Mouse (Mus musculus): Measurements from ENCODE around the gene Shisa4.

The Shisa4 gene

DNA sequence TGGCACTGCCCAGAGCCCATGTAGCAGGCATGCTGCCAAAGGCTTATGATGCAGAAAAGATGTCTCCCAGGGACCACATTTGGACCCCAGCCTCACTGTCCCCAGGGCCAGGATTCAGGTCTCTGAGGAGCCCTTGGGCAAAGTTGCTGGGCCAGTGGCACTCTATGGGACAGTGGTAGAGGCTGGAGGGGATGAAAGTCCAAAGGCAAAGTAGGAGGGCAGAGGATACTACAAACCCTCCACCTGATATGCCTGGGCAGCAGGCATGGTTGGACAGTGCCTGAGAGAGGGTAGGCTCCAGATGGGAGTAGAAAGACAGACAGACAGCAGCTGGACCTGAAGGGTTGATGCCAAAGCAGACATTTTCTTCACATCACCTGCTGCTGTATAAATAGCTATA lies 8.7 kb downstream of the Shisa4 start:
- no peak for DNase-seq (ENCODE audit: low spot score)

DNA sequence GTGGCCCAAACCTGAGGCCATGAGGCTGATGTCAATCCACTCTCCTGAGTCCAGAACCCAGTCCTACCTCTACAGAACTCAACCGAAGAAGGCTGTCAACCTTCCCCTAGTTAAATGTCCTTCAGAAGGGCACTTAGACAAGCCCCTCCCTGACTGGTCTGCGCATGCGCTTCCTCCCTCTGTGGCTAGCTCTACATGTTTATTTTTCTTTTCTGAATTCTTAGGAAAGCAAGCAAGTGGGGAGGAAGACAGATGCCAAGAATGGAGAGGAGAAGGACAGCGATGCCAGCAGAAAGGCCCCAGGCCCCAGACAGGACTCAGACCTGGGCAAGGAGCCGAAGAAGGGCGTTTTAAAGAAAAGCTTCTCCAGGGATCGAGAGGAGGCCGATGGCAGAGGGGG lies 11.6 kb downstream of the Shisa4 start:
- DNase-seq (ENCODE audit: low spot score): no peak

DNA sequence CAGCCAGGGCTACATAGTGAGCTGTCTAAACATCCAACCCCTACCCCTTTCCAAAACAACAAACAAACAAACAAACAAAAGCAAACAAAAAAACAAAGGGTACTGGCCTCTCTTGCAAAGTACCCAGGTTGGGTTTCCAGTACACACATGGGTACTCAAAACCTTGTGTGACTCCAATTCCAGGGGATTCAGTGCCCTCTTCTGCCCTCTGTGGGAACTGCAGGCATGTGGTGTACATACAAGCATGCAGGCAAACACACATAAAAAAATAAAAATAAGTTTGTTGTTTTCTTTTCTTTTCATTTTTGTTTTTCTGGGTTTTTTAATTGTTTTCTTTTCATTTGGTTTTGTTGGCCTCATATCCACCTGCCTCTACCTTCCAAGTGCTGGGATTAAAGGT lies 12.9 kb downstream of the Shisa4 start:
- DNase-seq (ENCODE audit: low spot score): no peak

DNA sequence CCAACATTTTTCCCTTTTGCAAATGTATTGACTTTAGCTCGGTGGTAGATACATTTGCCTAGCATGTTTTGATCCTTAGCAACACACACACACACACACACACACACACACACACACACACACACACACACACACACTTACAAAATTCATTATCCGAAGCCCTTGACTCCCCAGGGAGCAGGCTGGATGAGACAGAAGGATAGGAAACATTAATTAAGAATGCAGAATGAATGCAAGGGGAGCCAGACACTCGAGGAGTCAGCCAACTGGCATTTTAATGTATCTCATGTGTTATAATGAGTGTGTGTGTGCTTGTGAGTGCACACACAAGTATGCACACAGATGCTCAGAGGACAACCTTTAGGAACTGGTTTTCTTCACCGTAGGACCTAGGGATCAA lies 13.5 kb downstream of the Shisa4 start:
- no peak for DNase-seq (ENCODE audit: low spot score)

DNA sequence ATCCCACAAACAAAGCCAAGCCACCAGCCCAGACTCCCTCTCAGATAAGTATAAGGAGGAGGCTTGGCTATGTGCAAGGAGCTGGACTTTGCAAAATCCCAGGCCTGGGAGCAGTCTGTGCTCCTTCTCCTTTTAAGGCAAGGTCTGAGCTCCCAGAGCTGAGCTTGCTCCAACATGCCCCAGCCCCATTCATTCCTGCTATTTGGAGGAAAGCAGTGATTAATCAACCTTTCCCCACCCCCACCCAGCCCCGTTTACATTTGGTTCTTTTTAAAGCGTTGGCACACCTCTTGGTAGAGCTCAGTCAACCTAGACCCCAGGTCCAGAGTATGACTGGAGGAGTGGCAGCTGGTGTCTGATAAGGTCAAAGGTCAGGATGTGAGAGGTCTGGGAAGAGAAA lies 16.0 kb downstream of the Shisa4 start:
- DNase-seq (ENCODE audit: low spot score): no peak

DNA sequence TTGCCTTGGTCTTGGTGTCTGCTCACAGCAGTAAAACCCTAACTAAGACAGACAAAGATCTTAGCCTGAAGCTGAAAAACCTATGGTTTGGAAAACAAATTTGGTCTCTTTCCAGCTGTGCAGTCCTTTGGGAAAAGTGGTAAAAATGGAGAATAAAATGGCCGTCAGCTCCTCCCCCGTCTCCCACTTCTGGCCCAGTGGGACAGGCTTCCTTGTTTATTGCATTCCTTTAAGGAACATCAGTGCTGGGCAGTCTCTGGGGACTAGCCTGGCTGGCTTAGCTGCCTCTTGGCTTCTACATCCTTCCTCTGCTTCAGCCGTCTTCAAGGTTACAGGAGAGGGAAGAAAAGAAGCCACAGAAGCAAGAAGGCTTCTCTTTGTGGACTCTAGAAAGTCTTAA lies 23.1 kb downstream of the Shisa4 start:
- no peak for DNase-seq (ENCODE audit: low spot score)

DNA sequence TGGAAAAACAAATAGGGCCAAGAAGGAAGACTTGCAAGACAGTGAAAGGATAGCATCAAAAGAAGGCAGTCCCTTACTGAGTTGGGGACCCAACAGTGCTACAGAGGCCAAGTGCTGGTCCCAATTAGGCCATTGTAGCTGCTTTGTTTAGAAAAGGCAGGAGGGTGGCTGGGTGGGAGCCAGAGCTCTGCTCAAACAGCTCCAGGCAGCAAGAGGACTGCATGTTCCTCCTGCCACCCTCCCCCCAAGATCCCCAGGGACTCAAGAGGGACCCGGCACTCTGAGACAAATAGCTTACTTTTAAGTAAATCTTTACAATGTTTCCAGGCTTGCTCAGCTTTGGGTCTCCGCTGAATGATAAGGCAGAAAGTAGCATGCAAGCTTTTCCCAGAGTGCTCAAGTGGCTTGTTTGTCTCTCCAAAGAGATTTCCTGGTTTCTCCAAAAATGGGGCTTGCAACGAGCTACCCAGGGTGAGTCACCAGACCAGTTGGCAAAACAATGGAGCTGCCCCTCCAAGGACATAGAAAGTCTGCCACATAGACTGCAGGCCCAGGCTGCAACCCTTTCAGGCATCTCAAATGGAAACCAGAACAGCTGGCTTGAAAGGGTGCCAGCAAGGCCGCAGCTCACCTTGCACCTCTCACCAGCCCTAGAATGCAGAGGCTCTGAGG lies 27.4 kb downstream of the Shisa4 start:
- no peak for DNase-seq (ENCODE audit: low spot score)

DNA sequence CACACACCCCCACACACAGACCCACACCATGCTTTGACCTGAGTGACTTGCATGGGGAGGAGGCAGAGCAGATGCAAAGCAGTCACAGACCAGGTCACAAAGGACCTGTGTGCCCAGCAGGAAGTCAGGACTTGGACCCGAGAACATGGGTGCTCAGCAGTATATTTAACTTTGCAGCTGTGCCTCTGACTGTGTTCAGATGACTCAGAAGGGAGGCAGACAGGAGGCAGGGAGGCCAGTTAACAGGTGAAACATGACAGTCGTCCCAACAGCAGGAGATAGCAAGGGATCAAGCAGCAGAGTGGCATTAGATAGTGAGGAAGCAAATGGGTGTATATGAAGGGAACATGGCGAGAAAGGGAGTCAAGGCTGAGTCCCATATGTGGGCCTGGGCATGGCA lies 28.1 kb downstream of the Shisa4 start:
- DNase-seq (ENCODE audit: low spot score): no peak

DNA sequence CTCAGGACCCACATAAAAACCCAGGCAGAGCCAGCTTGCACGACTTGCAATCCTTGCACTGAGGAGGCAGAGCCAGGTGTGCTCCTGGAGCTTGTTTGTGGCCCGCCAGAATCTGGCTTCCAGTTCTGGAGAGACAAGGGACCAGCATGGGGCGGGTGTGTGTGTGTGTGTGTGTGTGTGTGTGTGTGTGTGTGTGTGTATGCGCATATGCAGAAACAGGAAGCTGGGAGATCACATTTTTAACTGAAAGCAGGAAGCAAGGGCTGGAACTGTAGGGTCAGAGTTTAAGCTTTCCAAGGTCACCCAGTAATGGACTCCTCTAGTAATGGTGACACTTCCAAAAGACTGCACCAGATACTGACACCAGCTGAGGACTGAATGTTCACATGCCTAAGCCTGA lies 31.0 kb downstream of the Shisa4 start:
- no peak for DNase-seq (ENCODE audit: low spot score)

DNA sequence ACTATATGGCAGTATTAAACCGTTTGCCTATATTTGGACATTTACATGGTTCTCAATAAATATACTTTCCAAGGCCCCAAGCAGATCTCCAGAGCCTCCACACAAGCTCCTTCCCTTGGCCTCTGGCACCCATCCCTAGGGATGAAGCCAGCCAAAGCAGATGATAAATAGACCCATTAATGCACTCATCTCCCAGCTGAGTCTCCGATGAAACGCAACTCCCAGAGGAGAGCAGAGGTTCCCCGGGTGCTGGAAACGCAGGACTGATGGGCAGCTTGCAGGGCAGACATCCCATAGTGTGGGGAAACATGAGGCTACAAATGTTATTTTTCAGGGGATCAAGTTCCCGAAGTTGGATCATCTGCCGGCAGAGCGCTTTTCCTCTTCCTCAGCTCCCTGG lies 33.1 kb downstream of the Shisa4 start:
- DNase-seq (ENCODE audit: low spot score): no peak

DNA sequence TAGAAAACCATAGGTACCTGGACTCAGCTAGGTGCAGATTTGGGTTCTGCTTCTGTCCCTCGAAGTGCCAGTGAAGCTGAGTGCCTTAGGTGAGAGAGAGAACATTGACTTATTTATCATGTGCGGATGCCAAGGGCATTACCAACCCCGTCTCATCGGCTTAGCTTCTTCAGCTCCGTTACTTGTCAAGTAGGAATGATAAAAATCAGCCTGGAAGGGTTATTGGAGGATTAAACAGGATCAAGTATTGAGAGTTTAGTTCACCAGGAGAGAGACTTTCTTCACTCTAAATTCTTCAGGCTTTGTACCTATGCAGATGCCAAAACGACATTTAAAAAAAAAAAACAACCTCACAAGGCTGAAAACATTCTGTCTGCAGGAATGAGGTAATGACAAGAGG lies 44.5 kb downstream of the Shisa4 start:
- DNase-seq (ENCODE audit: low spot score): no peak

DNA sequence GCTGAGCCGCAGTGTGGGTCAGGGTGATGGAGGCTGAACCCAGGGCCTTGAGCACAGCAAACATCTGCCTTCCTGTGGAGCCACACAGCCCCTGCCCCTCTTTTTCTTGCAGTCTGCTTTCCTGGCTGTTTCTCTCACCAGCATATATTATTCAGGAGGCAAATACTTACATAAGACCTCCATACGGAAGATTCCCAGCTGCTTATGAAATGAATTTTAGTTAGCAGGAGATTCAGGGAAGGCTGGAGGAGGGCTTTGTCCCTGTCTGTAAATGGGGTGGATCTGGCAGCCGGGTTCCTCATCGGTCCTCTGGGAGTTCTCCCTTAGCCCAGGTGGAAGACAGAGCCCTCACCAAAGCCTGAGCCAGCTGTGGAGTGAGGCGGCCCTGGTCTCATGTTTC lies 46.7 kb downstream of the Shisa4 start:
- DNase-seq (ENCODE audit: low spot score): no peak

DNA sequence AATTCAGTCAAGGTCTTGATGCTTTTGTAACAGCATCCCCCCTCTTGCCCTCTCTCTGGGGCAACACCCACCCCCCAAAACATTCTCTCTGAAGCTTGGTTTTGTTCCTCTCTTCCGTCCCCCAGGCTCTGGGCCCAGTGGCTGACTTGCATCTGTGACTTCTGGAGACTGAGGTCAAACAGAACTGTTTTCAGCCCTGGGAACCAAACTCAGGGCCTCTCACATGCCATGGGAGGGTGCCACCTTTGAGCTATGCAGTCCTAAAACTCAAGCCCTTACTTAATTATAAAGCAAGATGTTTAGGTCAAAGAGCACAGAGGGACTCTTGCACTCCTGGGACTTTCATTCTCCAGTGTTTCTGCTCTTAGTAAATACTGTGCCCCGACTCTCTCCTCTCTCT lies 49.1 kb downstream of the Shisa4 start:
- no peak for DNase-seq (ENCODE audit: low spot score)

DNA sequence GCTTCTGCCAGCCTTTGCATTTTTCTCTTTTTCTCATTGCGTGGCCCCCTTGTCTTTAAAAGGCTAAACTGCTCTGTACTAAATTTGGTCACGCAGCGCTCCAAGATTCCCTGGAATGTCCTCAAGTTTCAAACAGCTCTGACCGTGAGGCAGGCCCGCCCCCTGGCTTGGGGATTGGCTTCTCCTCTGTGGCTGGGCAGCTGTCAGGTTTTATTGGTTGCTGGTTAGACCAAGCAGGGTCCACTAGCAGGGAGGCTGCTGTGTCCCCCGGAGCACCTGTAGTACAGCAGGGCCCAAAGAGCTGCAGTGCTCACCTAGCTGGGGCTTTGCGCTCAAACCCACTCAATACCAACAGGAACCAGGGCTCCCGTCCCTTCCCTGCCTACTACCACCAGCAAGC lies 50.5 kb downstream of the Shisa4 start, which contains the start of gene Lmod1:
TSS of gene Lmod1 (plus strand) at position 237 of the 400 bp plus-strand sequence.
- no peak for DNase-seq (ENCODE audit: low spot score)

DNA sequence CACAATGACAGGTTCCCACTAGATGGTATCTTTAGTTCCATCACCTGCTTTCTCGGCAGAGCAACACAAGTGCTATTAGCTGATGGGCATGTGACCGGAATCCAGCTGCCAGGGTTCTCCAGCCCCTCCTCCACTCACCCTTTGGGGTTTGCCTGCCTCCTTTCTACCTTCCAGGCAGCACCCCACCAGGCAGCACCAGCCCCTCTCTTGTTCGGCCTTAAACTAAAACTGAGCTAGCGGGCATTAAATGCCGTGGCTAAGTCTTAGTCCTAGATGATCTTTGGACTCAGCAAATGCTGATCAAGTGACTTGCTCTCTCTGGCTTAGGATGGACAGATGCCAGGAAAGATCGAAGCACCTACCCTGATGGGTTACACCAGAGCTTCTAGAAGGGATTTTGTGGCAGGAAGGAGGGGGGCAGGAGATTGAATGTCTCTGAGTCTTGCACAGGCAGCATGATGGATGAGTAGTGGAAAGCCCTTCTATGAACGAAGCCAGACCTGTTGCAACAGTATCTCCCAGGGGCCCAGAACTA lies 51.6 kb downstream of the Shisa4 start:
- no peak for DNase-seq (ENCODE audit: low spot score)

Measured in layer of hippocampus, adult 9-10 months (tissue).